Comparison of ENCODE assay signal across 8 mouse cellular contexts in genomic region chr13:90840530-90841212, GRCm38 (mm10).
DNase-seq lines count a peak whose midpoint lies in the region; ATAC-seq and TF ChIP-seq lines count a peak whose summit lies in the region.

No protein-coding gene starts in this region.

- TF ChIP-seq EP300 in lung, postnatal 0 days (IDR thresholded peaks at IDR 0.05) = no peak

- H3K4me2 ChIP-seq in forebrain, embryonic 13.5 days = no peak overlapping the region
- H3K4me2 ChIP-seq in intestine, embryonic 14.5 days (ENCODE audit: low read length) = no peak overlapping the region
- no peak overlapping the region for H3K4me2 ChIP-seq in lung, postnatal 0 days (replicated peaks; ENCODE audit: low read depth, low read length)
- H3K4me2 ChIP-seq in stomach, embryonic 15.5 days = no peak overlapping the region

- H3K4me3 ChIP-seq in cerebellum, adult 2 months (replicated peaks; ENCODE audit: insufficient read depth, low read depth, low read length) = no peak overlapping the region
- no peak overlapping the region for H3K4me3 ChIP-seq in forebrain, embryonic 13.5 days
- no peak overlapping the region for H3K4me3 ChIP-seq in intestine, embryonic 14.5 days (ENCODE audit: low read depth, low read length)
- no peak overlapping the region for H3K4me3 ChIP-seq in lung, postnatal 0 days (ENCODE audit: low read depth, low read length)
- H3K4me3 ChIP-seq in stomach, embryonic 15.5 days (replicated peaks) = no peak overlapping the region

- H3K27ac ChIP-seq in cerebellum, adult 2 months (ENCODE audit: insufficient read depth, low read length) = no peak overlapping the region
- no peak overlapping the region for H3K27ac ChIP-seq in forebrain, embryonic 13.5 days
- H3K27ac ChIP-seq in intestine, embryonic 14.5 days (ENCODE audit: low read depth) = no peak overlapping the region
- H3K27ac ChIP-seq in lung, postnatal 0 days (ENCODE audit: low read length) = no peak overlapping the region
- no peak overlapping the region for H3K27ac ChIP-seq in stomach, embryonic 15.5 days

- no peaks in the 10 kb centered on the region for H3K36me3 ChIP-seq in forebrain, embryonic 13.5 days (ENCODE audit: poor library complexity, severe bottlenecking)
- no peaks in the 10 kb centered on the region for H3K36me3 ChIP-seq in intestine, embryonic 14.5 days (ENCODE audit: control insufficient read depth, insufficient read depth, low read length)
- no peaks in the 10 kb centered on the region for H3K36me3 ChIP-seq in lung, postnatal 0 days (ENCODE audit: insufficient read depth, low read length)
- no peaks in the 10 kb centered on the region for H3K36me3 ChIP-seq in stomach, embryonic 15.5 days

- no peak overlapping the region for H3K9ac ChIP-seq in forebrain, embryonic 13.5 days
- no peak overlapping the region for H3K9ac ChIP-seq in intestine, embryonic 14.5 days (ENCODE audit: low read length)
- no peak overlapping the region for H3K9ac ChIP-seq in lung, postnatal 0 days (replicated peaks; ENCODE audit: low read depth)
- H3K9ac ChIP-seq in stomach, embryonic 15.5 days = no peak overlapping the region

- H3K4me1 ChIP-seq in cerebellum, adult 2 months (ENCODE audit: control insufficient read depth, insufficient read depth, low read length) = no peaks in the 10 kb centered on the region
- H3K4me1 ChIP-seq in forebrain, embryonic 13.5 days = 0 out of 2 replicates have a peak, but pooled peaks cover 2% of the 10 kb centered on the region
- no peaks in the 10 kb centered on the region; the same call in 1 of the 2 replicates for H3K4me1 ChIP-seq in intestine, embryonic 14.5 days (replicated peaks; ENCODE audit: control insufficient read depth, insufficient read depth, low read length)
- H3K4me1 ChIP-seq in lung, postnatal 0 days (ENCODE audit: insufficient read depth, low read depth, low read length) = no peaks in the 10 kb centered on the region
- H3K4me1 ChIP-seq in stomach, embryonic 15.5 days = no peaks in the 10 kb centered on the region

- 42% methylated on average over 15 of the region's 15 CpGs for WGBS in cerebellum, adult 2 months
- 51% methylated on average over 15 of the region's 15 CpGs for WGBS in forebrain, embryonic 13.5 days
- WGBS in intestine, embryonic 14.5 days = 46% methylated on average over 15 of the region's 15 CpGs
- WGBS in lung, postnatal 0 days = 42% methylated on average over 15 of the region's 15 CpGs
- WGBS in stomach, embryonic 15.5 days = 47% methylated on average over 15 of the region's 15 CpGs

- DNase-seq in cerebellum, adult 2 months = peak in 1 of 2 experiments; percentile 19
- DNase-seq in cerebellum, adult 9-11 months = no peak
- DNase-seq in urinary bladder, postnatal 25 days (ENCODE audit: low spot score) = peak; percentile 12
- DNase-seq in urinary bladder, postnatal 36 days (ENCODE audit: low spot score in 2 of 2) = no peak
- DNase-seq in intestine, embryonic 14.5 days (ENCODE audit: low spot score) = peak; percentile 58
- peak; percentile 81 for DNase-seq in lung, postnatal 0 days (ENCODE audit: low spot score)

- no peaks in the 10 kb centered on the region for H3K27me3 ChIP-seq in cerebellum, adult 2 months (ENCODE audit: control insufficient read depth, insufficient read depth, low read length)
- no peaks in the 10 kb centered on the region for H3K27me3 ChIP-seq in forebrain, embryonic 13.5 days
- no peaks in the 10 kb centered on the region for H3K27me3 ChIP-seq in intestine, embryonic 14.5 days (replicated peaks; ENCODE audit: control insufficient read depth, insufficient read depth, low read length)
- H3K27me3 ChIP-seq in lung, postnatal 0 days (replicated peaks; ENCODE audit: insufficient read depth, low read length) = no peaks in the 10 kb centered on the region
- no peaks in the 10 kb centered on the region for H3K27me3 ChIP-seq in stomach, embryonic 15.5 days (replicated peaks)

- peak; percentile 88 for ATAC-seq in forebrain, embryonic 13.5 days
- peak; percentile 81 for ATAC-seq in intestine, embryonic 14.5 days (replicated peaks; ENCODE audit: low FRiP score, low TSS enrichment, low read depth)
- ATAC-seq in lung, postnatal 0 days = peak; percentile 73
- ATAC-seq in stomach, embryonic 15.5 days (ENCODE audit: insufficient read depth, low FRiP score, low read depth) = peak; percentile 40; the same call in 1 of the 2 replicates

- no peaks in the 10 kb centered on the region for H3K9me3 ChIP-seq in forebrain, embryonic 13.5 days (replicated peaks)
- H3K9me3 ChIP-seq in intestine, embryonic 14.5 days (ENCODE audit: control insufficient read depth, low read length) = no peaks in the 10 kb centered on the region
- no peaks in the 10 kb centered on the region for H3K9me3 ChIP-seq in lung, postnatal 0 days (ENCODE audit: low read length)
- H3K9me3 ChIP-seq in stomach, embryonic 15.5 days = no peaks in the 10 kb centered on the region

- TF ChIP-seq POLR2A in cerebellum, adult 2 months (IDR thresholded peaks at IDR 0.05; ENCODE audit: borderline replicate concordance, insufficient read depth, low read length) = no peak

- peak; percentile 23; the same call in 1 of the 2 replicates for TF ChIP-seq CTCF in cerebellum, adult 2 months (IDR thresholded peaks at IDR 0.05; ENCODE audit: borderline replicate concordance, insufficient read depth, low read depth, low read length)
- TF ChIP-seq CTCF in lung, postnatal 0 days (IDR thresholded peaks at IDR 0.05) = peak; percentile 96

Comparison
In these comparisons a context has a peak if more than half of its experiments do, and no peak if none do; other contexts are left out.
1. DNase-seq: peak in urinary bladder, postnatal 25 days (single experiment), intestine, embryonic 14.5 days (single experiment) and lung, postnatal 0 days (single experiment); none in cerebellum, adult 9-11 months (single experiment) and urinary bladder, postnatal 36 days (0 of 2).
2. Peak in every context shown above with its lines, with median percentiles within 50 percentile points of each other: ATAC-seq.